ENCODE assay signal across 1 mouse cellular context in the genomic region with DNA sequence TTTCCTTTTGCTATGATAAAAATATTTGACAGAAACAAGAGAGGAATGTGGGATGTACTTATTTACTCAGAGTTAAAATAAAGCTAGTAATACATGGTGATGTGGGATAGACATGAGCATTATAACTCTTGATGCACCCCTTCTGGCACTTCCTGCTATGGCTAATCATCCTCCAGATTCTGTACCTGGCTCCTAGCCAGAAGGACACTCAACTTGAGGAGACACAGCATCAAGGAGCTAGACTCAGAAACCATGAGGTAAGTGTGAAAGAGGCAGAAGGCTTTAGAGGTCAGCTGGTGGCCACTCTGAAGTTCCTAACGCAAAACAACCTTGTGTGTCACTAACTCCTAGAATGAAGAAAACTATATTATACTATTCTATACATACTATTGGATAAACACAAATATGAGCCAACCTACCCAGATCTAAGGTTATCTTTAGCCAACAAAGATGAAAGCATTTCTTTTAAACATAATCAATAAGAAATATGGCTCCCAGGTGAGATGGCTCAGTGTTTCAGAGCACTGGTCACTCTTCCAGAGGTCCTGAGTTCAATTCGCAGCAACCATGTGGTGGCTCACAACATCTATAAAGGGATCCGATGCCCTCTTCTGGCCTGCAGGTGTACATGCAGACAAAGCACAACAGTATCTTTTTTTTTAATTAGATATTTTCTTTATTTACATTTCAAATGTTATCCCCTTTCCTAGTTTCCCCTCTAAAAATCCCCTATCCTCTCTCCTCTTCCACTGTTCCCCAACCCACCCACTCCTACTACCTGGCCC.
TF ChIP-seq lines count a peak whose summit lies in the region.

No protein-coding gene starts in this region.

TF ChIP-seq in CH12.LX, 34 proteins besides CTCF, POLR2A, EP300 and RAD21:
- no peak for TF ChIP-seq TBP (conservative IDR thresholded peaks at IDR 0.05; ENCODE audit: low read depth, low read length)
- no peak for TF ChIP-seq USF1 (IDR thresholded peaks at IDR 0.05; ENCODE audit: low read depth, low read length)
TF ChIP-seq in CH12.LX: peak in this region for 0.
